8 mouse cellular contexts compared by ENCODE assay signal in the genomic region with DNA sequence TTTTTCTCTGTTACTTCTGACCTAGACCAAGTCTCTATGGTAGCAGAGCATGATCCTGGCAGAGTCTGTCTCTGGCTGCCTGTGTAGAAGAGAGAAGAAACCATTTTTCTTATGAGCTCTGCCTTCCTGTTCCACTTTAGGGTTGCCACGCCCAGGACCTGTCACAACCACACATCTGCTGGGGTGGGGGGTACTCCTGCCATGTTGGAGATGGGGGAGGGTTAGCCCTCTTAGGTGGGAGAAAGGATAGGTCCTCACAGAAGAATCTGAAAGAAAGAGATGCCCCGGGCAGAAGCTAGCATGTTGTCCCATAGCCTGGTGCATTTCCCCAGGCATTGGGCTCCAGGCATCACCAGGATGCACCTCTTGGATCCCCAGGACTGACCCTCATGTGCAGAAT. TPM values are rescaled to one million over a fixed set of nuclear protein-coding genes. Genes with fewer than 3 reads are reported as not detected.
DNase-seq lines count a peak whose midpoint lies in the region; ATAC-seq and TF ChIP-seq lines count a peak whose summit lies in the region.

No protein-coding gene starts in this region.

- no peak for DNase-seq in lung, embryonic 14.5 days
- DNase-seq in lung, postnatal 0 days (ENCODE audit: low spot score), result no peak
- no peak for DNase-seq in ovary, adult 18-20 months (ENCODE audit: low spot score)

- H3K9me3 ChIP-seq in erythroblast, embryonic 14.5 days (ENCODE audit: control insufficient read depth, low read length), result no peaks in the 10 kb centered on the region
- H3K9me3 ChIP-seq in lung, embryonic 14.5 days (ENCODE audit: low read depth, low read length), result no peaks in the 10 kb centered on the region
- no peaks in the 10 kb centered on the region for H3K9me3 ChIP-seq in lung, postnatal 0 days (ENCODE audit: low read length)
- no peaks in the 10 kb centered on the region for H3K9me3 ChIP-seq in embryonic facial prominence, embryonic 12.5 days
- no peaks in the 10 kb centered on the region for H3K9me3 ChIP-seq in liver, embryonic 15.5 days (replicated peaks)

- H3K4me1 ChIP-seq in erythroblast, embryonic 14.5 days (ENCODE audit: control insufficient read depth), result peaks cover 97% of the 10 kb centered on the region
- peaks cover 4% of the 10 kb centered on the region; the same call in 1 of the 2 replicates for H3K4me1 ChIP-seq in lung, embryonic 14.5 days (ENCODE audit: insufficient read depth)
- H3K4me1 ChIP-seq in lung, postnatal 0 days (ENCODE audit: insufficient read depth, low read depth, low read length), result no peaks in the 10 kb centered on the region; the same call in 1 of the 2 replicates
- peaks cover 72% of the 10 kb centered on the region for H3K4me1 ChIP-seq in embryonic facial prominence, embryonic 12.5 days
- peaks cover 97% of the 10 kb centered on the region for H3K4me1 ChIP-seq in liver, embryonic 15.5 days (replicated peaks)

- peaks cover 80% of the 10 kb centered on the region for H3K36me3 ChIP-seq in erythroblast, embryonic 14.5 days (ENCODE audit: control insufficient read depth)
- H3K36me3 ChIP-seq in lung, embryonic 14.5 days (ENCODE audit: insufficient read depth), result no peaks in the 10 kb centered on the region
- H3K36me3 ChIP-seq in lung, postnatal 0 days (ENCODE audit: insufficient read depth, low read length), result no peaks in the 10 kb centered on the region
- H3K36me3 ChIP-seq in embryonic facial prominence, embryonic 12.5 days, result no peaks in the 10 kb centered on the region
- H3K36me3 ChIP-seq in liver, embryonic 15.5 days (replicated peaks), result peaks cover 26% of the 10 kb centered on the region

- TF ChIP-seq CTCF in lung, embryonic 14.5 days (IDR thresholded peaks at IDR 0.05; ENCODE audit: low read depth), result no peak
- TF ChIP-seq CTCF in lung, postnatal 0 days (IDR thresholded peaks at IDR 0.05), result no peak

- 65% methylated on average over 2 of the region's 2 CpGs for WGBS in lung, embryonic 14.5 days
- 71% methylated on average over 2 of the region's 2 CpGs for WGBS in lung, postnatal 0 days
- 83% methylated on average over 2 of the region's 2 CpGs for WGBS in embryonic facial prominence, embryonic 12.5 days
- 46% methylated on average over 2 of the region's 2 CpGs for WGBS in liver, embryonic 15.5 days (ENCODE audit: insufficient replicate concordance)

- no peak for TF ChIP-seq EP300 in lung, postnatal 0 days (IDR thresholded peaks at IDR 0.05)

- H3K27me3 ChIP-seq in erythroblast, embryonic 14.5 days (ENCODE audit: control insufficient read depth), result no peaks in the 10 kb centered on the region
- H3K27me3 ChIP-seq in lung, embryonic 14.5 days (ENCODE audit: insufficient read depth, low read length), result no peaks in the 10 kb centered on the region
- H3K27me3 ChIP-seq in lung, postnatal 0 days (replicated peaks; ENCODE audit: insufficient read depth, low read length), result no peaks in the 10 kb centered on the region
- no peaks in the 10 kb centered on the region for H3K27me3 ChIP-seq in embryonic facial prominence, embryonic 12.5 days
- no peaks in the 10 kb centered on the region for H3K27me3 ChIP-seq in liver, embryonic 15.5 days

- H3K4me3 ChIP-seq in erythroblast, embryonic 14.5 days (replicated peaks), result peak overlapping the region; percentile 62
- no peak overlapping the region for H3K4me3 ChIP-seq in lung, embryonic 14.5 days (ENCODE audit: low read depth, low read length)
- H3K4me3 ChIP-seq in lung, postnatal 0 days (ENCODE audit: low read depth, low read length), result no peak overlapping the region
- H3K4me3 ChIP-seq in embryonic facial prominence, embryonic 12.5 days, result no peak overlapping the region
- H3K4me3 ChIP-seq in liver, embryonic 15.5 days (replicated peaks), result peak overlapping the region; percentile 49

- H3K27ac ChIP-seq in lung, embryonic 14.5 days (ENCODE audit: low read depth), result peak overlapping the region; percentile 63; the same call in 1 of the 2 replicates
- H3K27ac ChIP-seq in lung, postnatal 0 days (ENCODE audit: low read length), result no peak overlapping the region
- H3K27ac ChIP-seq in embryonic facial prominence, embryonic 12.5 days, result peak overlapping the region; percentile 52; the same call in 1 of the 2 replicates
- peak overlapping the region; percentile 98 for H3K27ac ChIP-seq in liver, embryonic 15.5 days (replicated peaks)

- no peak for ATAC-seq in erythroblast, adult 5-6 weeks (replicated peaks; ENCODE audit: low FRiP score, poor library complexity, severe bottlenecking)
- no peak for ATAC-seq in lung, embryonic 14.5 days (ENCODE audit: insufficient read depth)
- no peak for ATAC-seq in lung, postnatal 0 days
- ATAC-seq in embryonic facial prominence, embryonic 12.5 days (ENCODE audit: insufficient number of reproducible peaks, insufficient read depth, low FRiP score, low TSS enrichment), result no peak
- ATAC-seq in liver, embryonic 15.5 days (ENCODE audit: insufficient read depth), result no peak
- no peak for ATAC-seq in CD4-positive, CD25-positive, alpha-beta regulatory T cell, adult 4 months

- H3K4me2 ChIP-seq in lung, embryonic 14.5 days, result peak overlapping the region; percentile 38
- no peak overlapping the region for H3K4me2 ChIP-seq in lung, postnatal 0 days (replicated peaks; ENCODE audit: low read depth, low read length)
- H3K4me2 ChIP-seq in embryonic facial prominence, embryonic 12.5 days (replicated peaks), result no peak overlapping the region
- H3K4me2 ChIP-seq in liver, embryonic 15.5 days, result peak overlapping the region; percentile 77

- no peak overlapping the region for H3K9ac ChIP-seq in lung, embryonic 14.5 days
- no peak overlapping the region for H3K9ac ChIP-seq in lung, postnatal 0 days (replicated peaks; ENCODE audit: low read depth)
- no peak overlapping the region for H3K9ac ChIP-seq in embryonic facial prominence, embryonic 12.5 days
- peak overlapping the region; percentile 67 for H3K9ac ChIP-seq in liver, embryonic 15.5 days

RNA-seq across cellular contexts. Expression of a gene that starts 5.6 kb away (rescaled TPM):
- 7.3 and 7.8 TPM in 2 replicates for polyA plus RNA-seq in erythroblast, embryonic 14.5 days (2012)
- total RNA-seq in erythroblast, adult 5-6 weeks (2015; ENCODE audit: low replicate concordance), result 39.4 and 43.5 TPM in 2 replicates
- 102 and 103 TPM in 2 replicates for total RNA-seq in erythroblast, adult 5-6 weeks (2017; ENCODE audit: low replicate concordance)
- 11.2 and 11.9 TPM in 2 replicates for polyA plus RNA-seq in lung, embryonic 14.5 days (2014; fragmentation: Nextera tagmentation; extraction: Ambion mirVana)
- 6.1 and 6.4 TPM in 2 replicates for polyA plus RNA-seq in lung, postnatal 0 days (2015; fragmentation: Nextera tagmentation; extraction: Ambion mirVana)
- 34.3 and 36.2 TPM in 2 replicates for polyA plus RNA-seq in embryonic facial prominence, embryonic 12.5 days (2016; fragmentation: Nextera tagmentation; extraction: Ambion mirVana)
- 27.1 and 30.9 TPM in 2 replicates for polyA plus RNA-seq in liver, embryonic 15.5 days (2015; fragmentation: Nextera tagmentation; extraction: Ambion mirVana)
- polyA plus RNA-seq in CD4-positive, CD25-positive, alpha-beta regulatory T cell, adult 4 months (2017; shearing (Covaris generic)), result 1 to 10 TPM; 7.4 to 8.3 TPM

Comparison
In these comparisons a context has a peak if more than half of its experiments do, and no peak if none do; other contexts are left out.
1. H3K4me2 ChIP-seq: peak in lung, embryonic 14.5 days (single experiment) and liver, embryonic 15.5 days (single experiment); none in lung, postnatal 0 days (single experiment) and embryonic facial prominence, embryonic 12.5 days (single experiment).
2. H3K4me3 ChIP-seq: peak in erythroblast, embryonic 14.5 days (single experiment) and liver, embryonic 15.5 days (single experiment); none in lung, embryonic 14.5 days (single experiment), lung, postnatal 0 days (single experiment) and embryonic facial prominence, embryonic 12.5 days (single experiment).